Mouse (Mus musculus) CH12.LX (cell line): ENCODE measurements around the gene Abo.

Experiments
- BHLHE40 ChIP-seq: IDR thresholded peaks from 2 replicates; pipeline ENCODE4 v1.6.1; 2011; ENCODE audit warnings: mild to moderate bottlenecking, low read depth, low read length, improper control_type of control experiment
- CTCF ChIP-seq, 2 experiments: IDR thresholded peaks in 1 of 2; conservative IDR thresholded peaks in 1 of 2; 2 replicates each; pipeline ENCODE4 v1.5.1; 2011 to 2012; ENCODE audit warnings: low read depth in 2 of 2, low read length in 2 of 2, improper control_type of control experiment in 1 of 2, inconsistent platforms in 1 of 2, mild to moderate bottlenecking in 1 of 2, moderate library complexity in 1 of 2
- EP300 ChIP-seq: IDR thresholded peaks from 2 replicates; pipeline ENCODE4 v1.6.1; 2011; ENCODE audit warnings: low read length, improper control_type of control experiment
- ETS1 ChIP-seq: conservative IDR thresholded peaks from 2 replicates; pipeline ENCODE4 v1.6.1; 2012; ENCODE audit warnings: low read depth, mild to moderate bottlenecking, inconsistent platforms, low read length, improper control_type of control experiment, moderate library complexity
- JUND ChIP-seq: conservative IDR thresholded peaks from 2 replicates; pipeline ENCODE4 v1.6.1; 2011; ENCODE audit warnings: low read depth, low read length, improper control_type of control experiment
- MAX ChIP-seq: IDR thresholded peaks from 2 replicates; pipeline ENCODE4 v1.6.1; 2011; ENCODE audit warnings: low read length, improper control_type of control experiment
- RCOR1 ChIP-seq: conservative IDR thresholded peaks from 2 replicates; pipeline ENCODE4 v1.6.1; 2012; ENCODE audit warnings: low read depth, mild to moderate bottlenecking, inconsistent platforms, low read length, improper control_type of control experiment

GRCm38 (mm10) chr2:26895898-26896297, 31.1 kb upstream of the Abo start:
- TF ChIP-seq MAX (no peak), EP300 (no peak), CTCF (conservative IDR thresholded peaks at IDR 0.05 in 1 of 2, IDR thresholded peaks at IDR 0.05 in 1 of 2; ENCODE audit: low read depth in 2 of 2, low read length in 2 of 2) (peak in 1 of 2 experiments; percentile 44; a peak in 2 of 4 replicates), ETS1 (no peak), BHLHE40 (no peak), JUND (no peak), RCOR1 (no peak)
